Mouse (Mus musculus): ENCODE results near the gene Ces2h.
"Not testable (repeated sequence)": the region's sequence is repeated elsewhere in the genome, so short reads cannot be mapped to it uniquely, and the experiment has no call there.

Ces2h gene

DNA sequence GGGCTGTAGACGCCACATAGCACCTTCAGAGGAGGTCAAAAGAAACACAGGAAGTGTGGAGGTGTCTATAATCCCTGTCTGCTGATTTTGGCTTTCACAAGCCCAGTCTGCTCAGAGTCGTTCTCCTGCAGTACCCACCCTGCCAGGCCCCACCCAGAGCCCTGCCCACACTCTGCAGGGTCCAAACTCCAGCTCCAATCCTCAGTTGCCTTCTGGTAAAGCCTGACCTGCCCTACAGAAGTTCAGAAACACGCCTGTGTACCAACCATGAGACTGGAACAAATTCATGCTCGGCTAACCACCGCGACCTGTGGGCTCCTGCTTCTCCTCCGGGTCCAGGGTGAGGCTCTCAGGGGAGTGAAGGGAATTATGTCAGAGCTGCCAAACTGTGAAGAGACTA, at the start of gene Ces2h:
TSS of gene Ces2h (plus strand) at position 268 of the 400 bp plus-strand sequence.
- no peak for DNase-seq (ENCODE audit: low spot score)

GRCm38 (mm10) chr8:104961537-104961961, 39.1 kb upstream of the Ces2h start, which contains the start of gene Ces2g:
TSS of gene Ces2g (plus strand) at chr8:104961718.
- no peak for DNase-seq (ENCODE audit: low spot score)

DNA sequence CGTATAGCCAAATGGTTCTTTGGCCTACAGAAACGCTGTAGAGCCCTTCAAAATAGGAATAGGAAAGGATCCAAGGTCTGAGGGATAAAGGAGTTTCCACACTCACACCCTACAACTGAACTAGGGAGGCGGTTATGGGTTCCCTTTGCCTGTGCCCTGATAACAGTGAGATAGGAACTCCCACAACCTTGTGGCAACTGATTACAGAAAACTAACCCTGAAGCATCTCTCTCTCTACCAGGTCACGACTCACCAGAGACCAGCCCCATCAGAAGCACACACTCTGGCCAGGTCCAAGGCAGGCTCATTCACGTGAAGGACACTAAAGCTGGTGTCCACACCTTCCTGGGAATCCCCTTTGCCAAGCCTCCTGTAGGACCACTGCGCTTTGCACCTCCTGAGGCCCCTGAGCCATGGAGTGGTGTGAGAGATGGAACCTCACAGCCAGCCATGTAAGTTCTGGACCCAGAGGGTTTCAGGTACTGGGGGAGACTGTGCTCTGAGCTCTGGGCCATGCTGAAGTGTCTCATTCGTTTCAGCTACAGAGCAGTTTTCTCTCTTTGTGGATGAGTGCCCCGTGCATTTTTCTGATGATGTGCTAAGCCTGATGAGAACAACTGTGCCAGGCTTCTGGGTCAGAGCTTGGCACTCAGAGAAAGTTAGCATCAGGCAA, 38.3 kb upstream of the Ces2h start:
- no peak for DNase-seq (ENCODE audit: low spot score)

- no peak for DNase-seq (ENCODE audit: low spot score)
These were observed 37.2 kb upstream of the Ces2h start for GRCm38 (mm10) chr8:104963375-104963894.

DNA sequence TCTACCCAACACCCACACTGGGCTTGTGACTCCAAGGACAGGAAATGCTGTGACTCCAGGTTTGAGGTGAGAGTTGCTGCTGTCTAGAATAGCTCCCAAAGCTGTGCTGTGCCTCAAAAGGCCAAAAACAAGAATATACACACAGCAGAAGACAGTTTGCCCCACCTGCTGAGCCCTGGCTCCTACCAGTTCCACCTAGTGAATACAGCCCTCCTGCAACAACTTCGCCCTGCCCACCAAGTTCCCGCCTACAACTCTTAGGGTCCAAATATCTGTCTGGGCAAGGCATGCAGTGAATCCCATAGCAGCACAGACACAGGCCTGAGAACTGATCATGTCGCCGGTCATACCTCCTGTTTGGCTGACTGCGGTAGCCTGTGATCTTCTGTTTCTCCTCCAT, 16.5 kb upstream of the Ces2h start:
- DNase-seq (ENCODE audit: low spot score), result no peak

DNA sequence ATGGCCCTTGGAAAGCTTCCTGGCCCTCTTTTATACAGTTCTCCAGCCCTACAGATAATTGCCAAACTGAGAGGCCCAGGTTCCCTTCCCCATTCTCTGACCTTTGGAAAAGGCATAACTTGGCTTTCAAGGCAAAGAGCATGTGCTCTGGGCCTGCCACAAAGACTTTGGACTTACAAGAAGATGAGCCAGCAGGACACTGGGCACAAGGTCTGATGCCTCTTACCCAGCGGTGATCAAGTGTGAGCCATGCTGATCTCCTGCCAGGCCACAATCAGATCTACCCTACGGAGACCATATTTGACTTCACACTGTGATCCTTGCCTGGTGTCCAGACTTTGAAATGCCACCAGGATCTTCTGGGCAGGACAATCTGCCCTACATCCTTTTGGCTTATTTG, 15.7 kb upstream of the Ces2h start:
- DNase-seq (ENCODE audit: low spot score), result no peak

DNA sequence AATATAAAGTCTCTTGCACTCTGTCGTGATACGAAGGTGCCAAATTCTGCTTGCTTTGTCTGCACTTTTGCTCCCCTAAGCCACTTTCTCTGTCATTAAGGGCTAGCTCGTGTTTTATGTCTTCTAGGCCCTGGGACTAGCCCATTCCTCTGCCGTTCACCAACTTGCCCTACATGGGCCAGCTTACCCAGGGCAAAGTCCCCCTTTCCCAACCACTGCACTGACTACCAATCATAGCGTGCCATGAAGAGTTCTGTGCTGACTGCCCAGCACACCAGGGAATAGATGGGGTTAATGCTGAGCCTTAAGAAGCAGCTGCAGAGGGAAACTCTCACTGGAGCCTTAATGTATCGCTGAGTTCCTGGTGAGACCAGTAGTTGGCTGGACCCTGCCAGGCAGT, 2.5 kb upstream of the Ces2h start:
- no peak for DNase-seq (ENCODE audit: low spot score)

DNA sequence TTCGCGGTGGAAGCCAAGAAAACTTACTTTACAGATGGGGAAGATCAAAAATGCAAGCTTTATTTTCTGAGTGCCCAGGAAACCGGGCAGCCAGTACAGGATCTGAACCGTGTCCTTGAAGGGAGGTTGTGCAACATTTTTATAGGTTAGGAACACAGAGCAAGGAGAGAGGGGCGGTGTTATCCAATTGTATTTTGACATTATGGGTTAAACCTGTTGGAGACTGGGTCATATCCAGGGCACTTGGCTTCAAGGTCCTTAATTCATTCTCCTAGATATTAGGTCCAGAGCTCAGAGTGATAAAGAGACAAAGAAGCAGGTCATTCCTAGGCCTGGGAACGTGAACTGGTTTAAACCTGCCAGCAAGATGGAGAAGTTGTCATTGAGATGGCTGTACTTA, 1.5 kb upstream of the Ces2h start:
- DNase-seq (ENCODE audit: low spot score), result no peak

DNA sequence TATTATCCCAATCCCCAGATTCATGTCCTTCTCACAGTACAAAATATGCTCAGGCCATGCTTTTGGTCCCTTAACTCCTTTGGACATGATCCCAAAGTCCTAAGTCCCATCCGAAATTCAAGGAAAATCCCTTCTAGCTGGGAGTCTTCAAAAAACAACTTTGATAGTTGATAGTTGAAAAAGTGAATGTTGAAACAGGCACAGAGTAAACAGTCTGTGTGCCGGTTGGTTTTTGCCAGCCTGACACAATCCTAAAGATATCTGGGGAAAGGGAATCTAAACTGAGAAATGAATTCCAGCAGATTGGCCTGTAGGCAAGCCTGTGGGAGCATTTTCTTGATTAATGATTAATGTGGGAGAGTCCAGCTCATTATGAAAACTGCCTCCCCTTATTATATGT, 9.3 kb downstream of the Ces2h start:
- no peak for DNase-seq (ENCODE audit: low spot score)

- DNase-seq (ENCODE audit: low spot score), result no peak
These were observed 10.5 kb downstream of the Ces2h start for GRCm38 (mm10) chr8:105011136-105011535.

GRCm38 (mm10) chr8:105014391-105014790, 13.7 kb downstream of the Ces2h start:
- no peak for DNase-seq (ENCODE audit: low spot score)

DNA sequence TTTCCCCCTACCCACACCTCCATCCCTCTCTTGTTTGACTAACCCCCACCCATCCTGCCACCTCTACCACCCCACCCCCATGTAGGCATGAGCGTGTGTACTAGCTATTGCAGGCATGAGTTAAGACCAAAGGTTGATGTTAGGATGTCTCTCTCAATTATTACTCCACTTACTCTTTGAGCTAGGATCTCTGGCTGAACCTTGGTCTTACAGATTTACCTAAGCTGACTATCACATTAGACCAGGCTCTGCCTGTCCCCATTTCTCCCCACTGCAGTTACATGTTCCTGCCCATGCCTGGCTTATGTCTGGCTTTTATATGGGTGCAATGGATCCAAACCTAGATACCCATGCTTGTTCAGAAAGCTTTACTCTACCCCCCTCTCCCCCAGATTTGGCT, 21.3 kb downstream of the Ces2h start:
- DNase-seq (ENCODE audit: low spot score), result no peak

DNA sequence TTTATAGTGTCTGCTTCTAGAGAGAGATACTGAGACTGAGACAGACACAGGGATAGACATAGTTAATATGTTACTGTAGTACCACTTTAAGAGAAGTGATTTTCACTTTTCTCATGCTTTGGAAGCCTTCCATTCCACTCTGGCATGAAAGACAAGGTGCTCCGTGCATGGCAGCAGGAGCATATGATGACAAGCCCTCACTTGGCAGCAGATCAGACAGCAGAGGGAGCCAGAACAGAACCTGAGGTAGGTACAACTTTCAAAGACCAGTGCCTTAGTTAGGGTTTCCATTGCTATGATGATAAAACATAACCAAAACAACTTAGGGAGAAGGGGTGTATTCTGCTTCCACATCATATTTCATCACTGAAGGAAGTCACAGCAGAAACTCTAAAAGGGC, 22.4 kb downstream of the Ces2h start:
- DNase-seq (ENCODE audit: low spot score), result no peak

GRCm38 (mm10) chr8:105025050-105025449, 24.4 kb downstream of the Ces2h start:
- no peak for DNase-seq (ENCODE audit: low spot score)

DNA sequence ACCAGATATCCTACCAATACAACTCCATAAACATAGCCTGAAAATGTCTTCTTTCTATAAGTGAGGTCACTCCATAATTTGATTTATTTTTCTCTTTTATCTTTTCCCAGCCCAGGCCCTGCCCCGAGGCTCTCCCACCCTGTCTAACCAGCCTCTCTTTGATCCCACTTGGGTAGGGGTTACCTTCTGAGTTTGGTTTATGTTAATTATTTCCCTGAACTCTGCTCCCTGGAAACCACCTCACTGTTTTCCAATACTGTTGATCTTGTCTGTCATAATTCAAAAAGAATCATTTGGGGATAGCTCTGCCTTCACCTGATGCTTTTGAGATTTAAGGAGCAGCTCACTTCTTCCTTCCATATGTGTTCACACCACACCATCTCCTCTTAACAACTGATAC, 42.9 kb downstream of the Ces2h start:
- no peak for DNase-seq (ENCODE audit: low spot score)

DNA sequence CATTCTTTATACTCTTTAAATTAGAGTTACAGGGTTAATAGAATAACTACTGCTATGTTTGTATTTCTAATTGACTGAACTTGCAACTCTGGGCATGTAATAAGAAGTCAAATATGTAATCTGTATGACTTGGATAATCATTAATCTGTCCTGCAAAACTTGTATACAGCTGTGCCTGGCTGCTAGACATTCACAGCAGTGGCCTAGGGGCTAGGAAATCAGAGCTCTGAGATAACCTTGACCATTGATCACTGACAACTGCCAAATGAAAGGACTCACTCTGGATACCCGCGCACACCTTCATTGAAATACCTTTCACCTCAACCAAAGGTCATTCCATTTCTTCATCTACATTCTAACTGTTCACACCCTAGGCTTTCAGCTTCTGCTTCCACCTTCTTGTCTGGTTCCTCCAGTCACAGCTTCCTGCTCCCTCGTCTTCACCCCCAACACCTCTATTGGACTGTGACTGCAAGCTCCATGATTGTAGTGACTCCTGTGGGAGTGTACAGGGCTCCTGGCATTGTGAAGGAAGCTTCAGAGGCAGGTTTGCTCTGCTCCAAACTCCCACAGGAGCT, 45.3 kb downstream of the Ces2h start:
- DNase-seq (ENCODE audit: low spot score), result no peak

DNA sequence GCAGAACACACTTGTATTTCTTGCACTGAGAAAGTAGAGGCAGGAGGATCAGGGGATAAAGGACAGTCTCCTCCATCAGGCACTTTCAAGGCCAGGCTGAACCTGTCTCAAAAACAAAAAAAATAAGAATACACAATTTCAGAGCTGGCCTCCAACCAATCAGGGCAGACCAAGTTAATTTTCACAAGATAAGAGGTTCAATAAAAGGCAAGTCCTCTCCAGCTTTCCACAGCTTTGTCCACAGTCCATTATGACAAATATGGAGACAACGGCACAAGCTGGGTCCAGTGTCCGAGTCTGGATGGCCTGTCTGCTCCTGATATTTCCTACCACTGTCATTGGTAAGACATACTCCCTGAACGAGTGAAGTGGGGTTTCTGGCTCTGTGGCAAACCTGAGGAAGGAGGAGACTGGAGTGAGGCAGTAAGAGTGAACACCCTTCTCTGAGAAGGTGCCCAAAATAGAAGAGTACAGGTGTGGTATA, 47.8 kb downstream of the Ces2h start, which contains the start of gene Ces3a:
TSS of gene Ces3a (plus strand) at position 231 of the 484 bp plus-strand sequence.
- no peak for DNase-seq (ENCODE audit: low spot score)

DNA sequence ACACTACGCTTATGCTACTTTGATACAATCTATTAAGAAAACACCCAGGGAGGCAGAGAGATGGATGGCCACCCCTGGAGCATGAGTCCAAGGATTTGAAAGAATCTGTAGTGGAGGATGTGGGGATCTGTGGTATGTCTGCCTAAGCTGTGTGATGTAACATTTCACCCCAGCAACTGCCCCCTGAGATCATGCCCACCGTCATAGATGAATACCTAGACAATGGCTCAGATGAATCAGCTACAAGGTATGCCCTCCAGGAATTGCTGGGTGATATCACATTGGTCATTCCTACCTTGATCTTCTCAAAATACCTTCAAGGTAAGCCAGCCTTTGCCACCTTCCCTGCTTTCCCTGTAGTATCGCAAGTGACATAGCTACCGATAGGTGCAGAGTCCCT, 55.6 kb downstream of the Ces2h start:
- no peak for DNase-seq (ENCODE audit: low spot score)

- DNase-seq (ENCODE audit: low spot score), result no peak
These were observed 59.4 kb downstream of the Ces2h start for GRCm38 (mm10) chr8:105060056-105060455.

DNA sequence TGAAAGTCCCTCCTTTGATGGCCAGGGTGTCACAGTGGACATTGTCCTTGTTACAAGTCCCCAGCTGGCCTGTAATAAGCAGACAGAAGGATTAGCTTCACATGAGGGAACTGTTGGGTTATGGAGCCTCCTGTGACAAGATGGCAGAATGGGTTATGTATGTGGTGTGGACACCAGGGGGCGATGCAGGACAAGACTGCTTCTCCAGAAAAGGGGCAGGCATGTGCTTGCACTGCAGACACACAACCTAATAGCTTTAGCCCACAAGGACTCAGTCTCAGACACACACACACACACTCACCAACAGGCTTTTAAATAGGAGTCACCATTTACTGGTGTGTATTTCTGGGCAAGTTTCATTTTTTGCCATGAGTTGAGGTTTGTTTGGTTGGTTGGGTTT, 66.1 kb downstream of the Ces2h start:
- DNase-seq (ENCODE audit: low spot score), result no peak

GRCm38 (mm10) chr8:105067905-105068304, 67.3 kb downstream of the Ces2h start:
- DNase-seq (ENCODE audit: low spot score), result not testable (repeated sequence)

DNA sequence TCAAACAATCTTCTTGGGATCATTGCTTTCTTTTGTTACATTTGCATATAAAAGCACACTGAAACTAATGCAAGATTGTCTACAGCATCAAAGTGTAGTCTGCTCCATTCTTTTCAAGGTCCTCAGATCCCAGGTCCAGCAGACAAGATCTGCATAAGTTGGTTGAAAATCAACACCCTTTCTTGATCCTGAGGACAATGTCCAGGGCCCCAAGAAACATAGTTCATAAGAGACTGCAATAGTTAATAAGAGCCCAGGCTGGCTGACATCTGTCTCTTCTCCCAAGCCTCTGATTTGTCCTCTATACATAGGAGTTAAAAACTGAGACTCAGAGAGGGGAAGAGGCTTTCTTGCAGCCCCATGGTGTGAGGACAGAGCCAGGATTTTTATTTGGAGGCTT, 68.3 kb downstream of the Ces2h start:
- no peak for DNase-seq (ENCODE audit: low spot score)

Data from left cerebral cortex, adult 11 months (tissue).